Mouse (Mus musculus): ENCODE results near the gene 4833427G06Rik. TPM values are rescaled to one million over a fixed set of nuclear protein-coding genes. Genes with fewer than 3 reads are reported as not detected.
A peak's percentile ranks its signal among the peaks of the same experiment; 100 is the strongest.

Gene 4833427G06Rik
- total and polyA plus RNA-seq, 3 experiments, result 0.09 to 1.8 (median 0.66) TPM

GRCm38 (mm10) chr9:51103808-51104514 lies 2.1 kb upstream of the 4833427G06Rik start:
- DNase-seq (ENCODE audit: low spot score) (no peak), ATAC-seq (ENCODE audit: extremely low read depth, insufficient number of reproducible peaks, low FRiP score, poor library complexity, severe bottlenecking) (no peak)
- H3K4me3 ChIP-seq (ENCODE audit: low read depth, low read length), result peak overlapping the region; percentile 33; the same call in 1 of the 2 replicates
- no peaks in the 10 kb centered on the region for H3K36me3 ChIP-seq (replicated peaks)
- H3K27me3 ChIP-seq (ENCODE audit: insufficient read depth, low read length), result peaks cover 17% of the 10 kb centered on the region
- H3K9me3 ChIP-seq (replicated peaks), result 0 out of 2 replicates have a peak, but pooled peaks cover 7% of the 10 kb centered on the region
- peaks cover 19% of the 10 kb centered on the region for H3K4me1 ChIP-seq (ENCODE audit: insufficient read depth, low read depth, low read length)
- no peak for TF ChIP-seq TAL1 (conservative IDR thresholded peaks at IDR 0.05; ENCODE audit: low read depth, low read length)
- no peak for TF ChIP-seq CTCF (IDR thresholded peaks at IDR 0.05; ENCODE audit: low read depth, low read length)
- TF ChIP-seq GATA2 (IDR thresholded peaks at IDR 0.05; ENCODE audit: borderline replicate concordance, low read depth, low read length), result no peak
- TF ChIP-seq POLR2AphosphoS5 (IDR thresholded peaks at IDR 0.05; ENCODE audit: insufficient replicate concordance, low read depth, low read length), result no peak
- no peak for TF ChIP-seq GATA1 (IDR thresholded peaks at IDR 0.05; ENCODE audit: borderline replicate concordance, low read length)

- DNase-seq (ENCODE audit: low spot score), result no peak
- Histone ChIP-seq H3K27me3 (ENCODE audit: insufficient read depth, low read length) (peaks cover 17% of the 10 kb centered on the region), H3K9me3 (replicated peaks) (0 out of 2 replicates have a peak, but pooled peaks cover 7% of the 10 kb centered on the region), H3K4me1 (ENCODE audit: insufficient read depth, low read depth, low read length) (peaks cover 21% of the 10 kb centered on the region), H3K36me3 (replicated peaks) (no peaks in the 10 kb centered on the region), H3K4me3 (ENCODE audit: low read depth, low read length) (peak overlapping the region; percentile 33; the same call in 1 of the 2 replicates)
- TF ChIP-seq TAL1 (conservative IDR thresholded peaks at IDR 0.05; ENCODE audit: low read depth, low read length) (no peak), GATA2 (IDR thresholded peaks at IDR 0.05; ENCODE audit: borderline replicate concordance, low read depth, low read length) (no peak), GATA1 (IDR thresholded peaks at IDR 0.05; ENCODE audit: borderline replicate concordance, low read length) (no peak), CTCF (IDR thresholded peaks at IDR 0.05; ENCODE audit: low read depth, low read length) (no peak), POLR2AphosphoS5 (IDR thresholded peaks at IDR 0.05; ENCODE audit: insufficient replicate concordance, low read depth, low read length) (no peak)
- no peak for ATAC-seq (ENCODE audit: extremely low read depth, insufficient number of reproducible peaks, low FRiP score, poor library complexity, severe bottlenecking)
Measured at GRCm38 (mm10) chr9:51102963-51103807, 1.3 kb upstream of the 4833427G06Rik start.

DNA sequence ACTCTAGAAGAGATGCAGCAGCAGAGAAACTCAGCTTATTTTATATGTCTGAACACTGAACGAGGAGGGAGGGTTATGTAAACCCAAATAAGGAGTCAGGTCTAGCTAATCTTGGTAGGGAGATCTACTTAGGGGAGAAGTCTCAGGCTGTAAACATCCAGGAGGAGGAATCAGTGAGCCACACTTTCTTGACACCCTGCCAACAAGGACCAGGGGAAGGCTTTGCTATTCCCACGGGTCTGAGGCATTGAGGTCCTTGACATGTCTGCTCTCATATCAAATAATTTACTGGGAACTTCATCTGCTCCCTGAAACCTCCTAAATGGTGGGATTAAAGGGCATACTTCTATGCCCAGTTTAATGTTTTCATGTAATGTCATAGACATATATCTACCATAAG lies 5.6 kb downstream of the 4833427G06Rik start:
- TF ChIP-seq TAL1 (conservative IDR thresholded peaks at IDR 0.05; ENCODE audit: low read depth, low read length) (no peak), CTCF (IDR thresholded peaks at IDR 0.05; ENCODE audit: low read depth, low read length) (no peak), GATA2 (IDR thresholded peaks at IDR 0.05; ENCODE audit: borderline replicate concordance, low read depth, low read length) (no peak), POLR2AphosphoS5 (IDR thresholded peaks at IDR 0.05; ENCODE audit: insufficient replicate concordance, low read depth, low read length) (no peak), GATA1 (IDR thresholded peaks at IDR 0.05; ENCODE audit: borderline replicate concordance, low read length) (no peak)
- Histone ChIP-seq H3K4me1 (ENCODE audit: insufficient read depth, low read depth, low read length) (peaks cover 52% of the 10 kb centered on the region), H3K4me3 (ENCODE audit: low read depth, low read length) (no peak overlapping the region), H3K9me3 (replicated peaks) (no peaks in the 10 kb centered on the region), H3K27me3 (ENCODE audit: insufficient read depth, low read length) (peaks cover 7% of the 10 kb centered on the region), H3K36me3 (replicated peaks) (no peaks in the 10 kb centered on the region)
- no peak for DNase-seq (ENCODE audit: low spot score)
- ATAC-seq (ENCODE audit: extremely low read depth, insufficient number of reproducible peaks, low FRiP score, poor library complexity, severe bottlenecking), result no peak

- H3K4me3 ChIP-seq (ENCODE audit: low read depth, low read length), result no peak overlapping the region; the same call in 1 of the 2 replicates
- DNase-seq (ENCODE audit: low spot score) (peak; percentile 27), ATAC-seq (ENCODE audit: extremely low read depth, insufficient number of reproducible peaks, low FRiP score, poor library complexity, severe bottlenecking) (peak; percentile 88)
- H3K9me3 ChIP-seq (replicated peaks), result no peaks in the 10 kb centered on the region
- TF ChIP-seq TAL1 (conservative IDR thresholded peaks at IDR 0.05; ENCODE audit: low read depth, low read length) (peak; percentile 93), GATA1 (IDR thresholded peaks at IDR 0.05; ENCODE audit: borderline replicate concordance, low read length) (no peak)
- H3K27me3 ChIP-seq (ENCODE audit: insufficient read depth, low read length), result no peaks in the 10 kb centered on the region
- H3K4me1 ChIP-seq (ENCODE audit: insufficient read depth, low read depth, low read length), result peaks cover 53% of the 10 kb centered on the region
- no peaks in the 10 kb centered on the region for H3K36me3 ChIP-seq (replicated peaks)
Measured at GRCm38 (mm10) chr9:51093697-51094096, 8.2 kb downstream of the 4833427G06Rik start.

DNA sequence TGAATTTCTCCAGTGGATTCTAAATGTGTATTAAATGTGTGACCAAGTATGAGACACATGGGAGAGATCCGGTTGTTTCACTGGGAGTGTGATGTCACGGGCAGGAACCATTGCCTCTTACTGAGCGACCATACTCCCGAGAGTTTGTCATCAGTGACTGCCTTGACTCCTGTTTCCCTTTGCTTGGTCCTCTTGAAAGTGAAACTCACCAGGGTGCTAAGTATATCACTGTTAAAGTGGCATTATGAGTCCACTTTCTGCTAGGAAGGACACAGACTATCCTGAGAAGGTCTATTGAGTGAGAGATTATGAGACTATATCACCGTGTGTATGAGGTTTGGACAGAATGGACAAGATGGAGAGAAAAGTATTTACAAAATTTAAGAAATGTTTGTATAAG lies 20.3 kb downstream of the 4833427G06Rik start:
- no peak for TF ChIP-seq TAL1 (conservative IDR thresholded peaks at IDR 0.05; ENCODE audit: low read depth, low read length)
- TF ChIP-seq GATA2 (IDR thresholded peaks at IDR 0.05; ENCODE audit: borderline replicate concordance, low read depth, low read length), result no peak
- no peak for TF ChIP-seq CTCF (IDR thresholded peaks at IDR 0.05; ENCODE audit: low read depth, low read length)
- no peak for TF ChIP-seq POLR2AphosphoS5 (IDR thresholded peaks at IDR 0.05; ENCODE audit: insufficient replicate concordance, low read depth, low read length)
- TF ChIP-seq GATA1 (IDR thresholded peaks at IDR 0.05; ENCODE audit: borderline replicate concordance, low read length), result no peak
- Histone ChIP-seq H3K36me3 (replicated peaks) (no peaks in the 10 kb centered on the region), H3K9me3 (replicated peaks) (no peaks in the 10 kb centered on the region), H3K27me3 (ENCODE audit: insufficient read depth, low read length) (peaks cover 11% of the 10 kb centered on the region), H3K4me1 (ENCODE audit: insufficient read depth, low read depth, low read length) (peaks cover 21% of the 10 kb centered on the region), H3K4me3 (ENCODE audit: low read depth, low read length) (no peak overlapping the region)
- DNase-seq (ENCODE audit: low spot score) (no peak), ATAC-seq (ENCODE audit: extremely low read depth, insufficient number of reproducible peaks, low FRiP score, poor library complexity, severe bottlenecking) (no peak)

- TF ChIP-seq POLR2AphosphoS5 (IDR thresholded peaks at IDR 0.05; ENCODE audit: insufficient replicate concordance, low read depth, low read length), result no peak
- TF ChIP-seq GATA1 (IDR thresholded peaks at IDR 0.05; ENCODE audit: borderline replicate concordance, low read length), result no peak
- no peak for TF ChIP-seq CTCF (IDR thresholded peaks at IDR 0.05; ENCODE audit: low read depth, low read length)
- no peak for TF ChIP-seq GATA2 (IDR thresholded peaks at IDR 0.05; ENCODE audit: borderline replicate concordance, low read depth, low read length)
- no peak for TF ChIP-seq TAL1 (conservative IDR thresholded peaks at IDR 0.05; ENCODE audit: low read depth, low read length)
- ATAC-seq (ENCODE audit: extremely low read depth, insufficient number of reproducible peaks, low FRiP score, poor library complexity, severe bottlenecking), result peak; percentile 96
- Histone ChIP-seq H3K36me3 (replicated peaks) (no peaks in the 10 kb centered on the region), H3K4me1 (ENCODE audit: insufficient read depth, low read depth, low read length) (peaks cover 52% of the 10 kb centered on the region), H3K27me3 (ENCODE audit: insufficient read depth, low read length) (peaks cover 29% of the 10 kb centered on the region), H3K4me3 (ENCODE audit: low read depth, low read length) (peak within 1 kb of the TSS; percentile 77), H3K9me3 (replicated peaks) (no peaks in the 10 kb centered on the region)
- peak; percentile 86 for DNase-seq (ENCODE audit: low spot score)
Measured at GRCm38 (mm10) chr9:51076979-51077315, 24.9 kb downstream of the 4833427G06Rik start, which contains the start of gene Layn. Gene Layn (minus strand): TSS chr9:51077094.

Measured in G1E (cell line).